Mouse (Mus musculus) liver, adult 2 months (tissue): ENCODE results near the gene Adarb1. TPM values are rescaled to one million over a fixed set of nuclear protein-coding genes. Genes with fewer than 3 reads are reported as not detected.

Experiments
- DNase-seq: peaks from one replicate; pipeline ENCODE4 v3.0.0-alpha.2; 2011; ENCODE audit warnings: low read depth, low spot score; ENCODE audit errors: extremely low read depth
- H3K27ac ChIP-seq: fragments of 200-500 bp; replicated peaks from 2 replicates; pipeline ENCODE4 v1.5.1; 2012; ENCODE audit warnings: low read depth, mild to moderate bottlenecking, control low read depth, inconsistent platforms, low read length; ENCODE audit not compliant: insufficient read depth
- H3K27me3 ChIP-seq: fragments of 200-500 bp; 2 replicates; pipeline ENCODE4 v1.6.1; 2012; ENCODE audit warnings: mild to moderate bottlenecking, moderate library complexity, low read length, inconsistent platforms; ENCODE audit not compliant: control insufficient read depth, insufficient read depth
- H3K36me3 ChIP-seq: fragments of 200-500 bp; 2 replicates; pipeline ENCODE4 v1.6.1; 2012; ENCODE audit warnings: low read length, inconsistent platforms; ENCODE audit not compliant: control insufficient read depth, insufficient read depth
- H3K4me1 ChIP-seq: fragments of 200-500 bp; 2 replicates; pipeline ENCODE4 v1.6.1; 2011; ENCODE audit warnings: low read length; ENCODE audit not compliant: control insufficient read depth, insufficient read depth
- H3K4me3 ChIP-seq: fragments of 200-500 bp; 2 replicates; pipeline ENCODE4 v1.5.1; 2011; ENCODE audit warnings: low read depth, mild to moderate bottlenecking, control low read depth, low read length, moderate library complexity; ENCODE audit not compliant: insufficient read depth
- H3K79me2 ChIP-seq: fragments of 200-500 bp; 2 replicates; pipeline ENCODE4 v1.6.1; 2012; ENCODE audit warnings: inconsistent platforms, mild to moderate bottlenecking, low read length, moderate library complexity; ENCODE audit not compliant: control insufficient read depth, insufficient read depth
- H3K9ac ChIP-seq: fragments of 200-500 bp; 2 replicates; pipeline ENCODE4 v1.6.1; 2012; ENCODE audit warnings: low read depth, mild to moderate bottlenecking, control low read depth, inconsistent platforms, low read length
- CTCF ChIP-seq: fragments of 200-500 bp; IDR thresholded peaks from 2 replicates; pipeline ENCODE4 v1.5.1; 2011; ENCODE audit warnings: low read depth, low read length, control low read depth
- POLR2A ChIP-seq: fragments of 200-500 bp; IDR thresholded peaks from 2 replicates; pipeline ENCODE4 v1.6.1; 2011; ENCODE audit warnings: low read length, control low read depth; ENCODE audit not compliant: insufficient read depth; ENCODE audit errors: extremely low read depth
- WGBS: fragments of 180-500 bp; shearing (Covaris S2); methylation state at CpG from one replicate; pipeline ENCODE4 v1.1.7; 2018; 5-methylcytosine and 5-hydroxymethylcytosine counted together
- polyA plus RNA-seq: library from polyadenylated mRNA; depleted of rRNA; stranded (reverse); fragments of >200 nt; gene quantifications from 2 replicates; pipeline ENCODE4 v1.2.3, GENCODE M21; 2012
- total RNA-seq: library from RNA; depleted of rRNA; stranded (reverse); fragments of >200 nt; gene quantifications from 2 replicates; pipeline ENCODE4 v1.2.3, GENCODE M21; 2014

Gene Adarb1
- total and polyA plus RNA-seq, 2 experiments: 4.6 to 12.2 TPM

GRCm38 (mm10) chr10:77434457-77435151, 16.5 kb upstream of the Adarb1 start:
- Histone ChIP-seq H3K27me3 (no peaks in the 10 kb centered on the region), H3K9ac (no peak overlapping the region), H3K36me3 (no peaks in the 10 kb centered on the region), H3K4me3 (no peak overlapping the region), H3K79me2 (no peaks in the 10 kb centered on the region), H3K4me1 (no peaks in the 10 kb centered on the region), H3K27ac (peak overlapping the region; percentile 24)
- DNase-seq: no peak
- 67% methylated on average over 18 of the region's 18 CpGs for WGBS
- TF ChIP-seq CTCF: no peak
- no peak for TF ChIP-seq POLR2A

- H3K4me3 ChIP-seq: no peak overlapping the region
- no peak for DNase-seq
- no peak overlapping the region for H3K9ac ChIP-seq
- H3K4me1 ChIP-seq: no peaks in the 10 kb centered on the region
- no peaks in the 10 kb centered on the region for H3K36me3 ChIP-seq
- WGBS: 43% methylated on average over 4 of the region's 4 CpGs
- H3K79me2 ChIP-seq: no peaks in the 10 kb centered on the region
- H3K27ac ChIP-seq: 0 out of 2 replicates have a peak overlapping the region, but pooled peaks have one; percentile 13
- TF ChIP-seq CTCF (no peak), POLR2A (no peak)
- H3K27me3 ChIP-seq: no peaks in the 10 kb centered on the region
These were observed 16.0 kb upstream of the Adarb1 start for GRCm38 (mm10) chr10:77434076-77434456.

- no peak overlapping the region for H3K4me3 ChIP-seq
- no peak overlapping the region for H3K9ac ChIP-seq
- TF ChIP-seq CTCF (no peak), POLR2A (no peak)
- no peak for DNase-seq
- H3K27me3 ChIP-seq: no peaks in the 10 kb centered on the region
- no peak overlapping the region for H3K27ac ChIP-seq
- H3K36me3 ChIP-seq: no peaks in the 10 kb centered on the region
- H3K4me1 ChIP-seq: no peaks in the 10 kb centered on the region
- H3K79me2 ChIP-seq: no peaks in the 10 kb centered on the region
These were observed 12.7 kb upstream of the Adarb1 start for GRCm38 (mm10) chr10:77430771-77431170.

- Histone ChIP-seq H3K36me3 (no peaks in the 10 kb centered on the region), H3K79me2 (no peaks in the 10 kb centered on the region), H3K4me3 (no peak overlapping the region), H3K27ac (no peak overlapping the region), H3K4me1 (no peaks in the 10 kb centered on the region), H3K27me3 (no peaks in the 10 kb centered on the region), H3K9ac (no peak overlapping the region)
- TF ChIP-seq CTCF: no peak
- no peak for TF ChIP-seq POLR2A
- DNase-seq: no peak
- WGBS: 91% methylated on average over 5 of the region's 5 CpGs
These were observed 11.9 kb upstream of the Adarb1 start for GRCm38 (mm10) chr10:77429921-77430320.

DNA sequence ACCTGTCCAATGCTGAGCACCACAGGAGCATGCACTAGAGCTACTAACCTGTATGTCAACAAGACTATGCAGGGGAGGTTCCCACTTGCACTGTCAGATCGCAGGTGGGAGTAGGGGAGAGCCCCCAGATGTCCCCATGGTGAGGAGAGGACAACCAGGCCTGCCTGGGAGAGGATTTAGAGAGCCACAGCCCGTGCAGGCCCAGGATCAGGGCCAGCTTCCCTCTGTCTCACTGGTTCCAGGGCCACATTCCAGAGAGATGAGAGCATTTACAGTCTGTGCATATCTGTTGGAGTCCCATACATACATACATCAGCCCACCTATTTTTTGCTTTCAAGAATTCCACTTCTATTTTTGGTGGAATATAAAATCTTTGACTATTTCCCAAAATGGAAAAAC, 9.5 kb upstream of the Adarb1 start:
- Histone ChIP-seq H3K36me3 (no peaks in the 10 kb centered on the region), H3K9ac (no peak overlapping the region), H3K4me3 (no peak overlapping the region), H3K79me2 (no peaks in the 10 kb centered on the region), H3K4me1 (no peaks in the 10 kb centered on the region), H3K27ac (no peak overlapping the region), H3K27me3 (no peaks in the 10 kb centered on the region)
- 47% methylated on average over 2 of the region's 2 CpGs for WGBS
- TF ChIP-seq POLR2A: no peak
- no peak for TF ChIP-seq CTCF
- DNase-seq: no peak

- no peak overlapping the region for H3K9ac ChIP-seq
- H3K27me3 ChIP-seq: no peaks in the 10 kb centered on the region
- H3K79me2 ChIP-seq: peaks cover 19% of the 10 kb centered on the region
- DNase-seq: no peak
- no peak overlapping the region for H3K4me3 ChIP-seq
- TF ChIP-seq CTCF (no peak), POLR2A (no peak)
- peaks cover 10% of the 10 kb centered on the region for H3K4me1 ChIP-seq
- no peaks in the 10 kb centered on the region for H3K36me3 ChIP-seq
- WGBS: 99% methylated on average over 3 of the region's 3 CpGs
- H3K27ac ChIP-seq: no peak overlapping the region
These were observed 2.1 kb upstream of the Adarb1 start for GRCm38 (mm10) chr10:77420190-77420589.
